ENCODE assay signal across 17 mouse cellular contexts in genomic region chr6:126773873-126774272, GRCm38 (mm10). TPM values are rescaled to one million over a fixed set of nuclear protein-coding genes. Genes with fewer than 3 reads are reported as not detected.
DNase-seq lines count a peak whose midpoint lies in the region; ATAC-seq lines count a peak whose summit lies in the region.
"Had no signal": no experiment of that assay in that cellular context is flagged by ENCODE, and none has a peak within 500 bp of the region (broad histone marks: within the 10 kb centered on the region; RNA-seq: fewer than 3 reads in every experiment).

No protein-coding gene starts in this region.

- no peak overlapping the region for H3K4me2 ChIP-seq in heart, embryonic 12.5 days
- H3K4me2 ChIP-seq in neural tube, embryonic 14.5 days (ENCODE audit: low read depth, low read length): no peak overlapping the region
- H3K4me2 ChIP-seq: embryonic facial prominence, embryonic 13.5 days; intestine, embryonic 15.5 days had no signal

- H3K36me3 ChIP-seq in heart, embryonic 12.5 days: no peaks in the 10 kb centered on the region
- no peaks in the 10 kb centered on the region for H3K36me3 ChIP-seq in neural tube, embryonic 14.5 days (ENCODE audit: control insufficient read depth, insufficient read depth, low read length)
- H3K36me3 ChIP-seq: embryonic facial prominence, embryonic 13.5 days; intestine, embryonic 15.5 days had no signal

- 0 out of 2 replicates have a peak, but pooled peaks have one; percentile 23 for ATAC-seq in heart, embryonic 12.5 days (ENCODE audit: insufficient number of reproducible peaks, low FRiP score)
- ATAC-seq in neural tube, embryonic 14.5 days (ENCODE audit: low read depth): peak; percentile 22; the same call in 1 of the 2 replicates
- ATAC-seq: intestine, embryonic 15.5 days had no signal

- H3K9ac ChIP-seq in heart, embryonic 12.5 days: no peak overlapping the region
- H3K9ac ChIP-seq in neural tube, embryonic 14.5 days (replicated peaks; ENCODE audit: low read depth, low read length): no peak overlapping the region
- H3K9ac ChIP-seq: embryonic facial prominence, embryonic 13.5 days; intestine, embryonic 15.5 days had no signal

- H3K9me3 ChIP-seq in heart, embryonic 12.5 days (replicated peaks): no peaks in the 10 kb centered on the region
- H3K9me3 ChIP-seq in neural tube, embryonic 14.5 days (ENCODE audit: control insufficient read depth, low read length): no peaks in the 10 kb centered on the region
- H3K9me3 ChIP-seq: embryonic facial prominence, embryonic 13.5 days; intestine, embryonic 15.5 days had no signal

- 0 out of 2 replicates have a peak, but pooled peaks cover 8% of the 10 kb centered on the region for H3K27me3 ChIP-seq in heart, embryonic 12.5 days (replicated peaks)
- no peaks in the 10 kb centered on the region for H3K27me3 ChIP-seq in neural tube, embryonic 14.5 days (ENCODE audit: control insufficient read depth, insufficient read depth, low read length)
- H3K27me3 ChIP-seq: intestine, embryonic 15.5 days had no signal

- no peak for DNase-seq in heart, adult 9 months (ENCODE audit: low spot score in 2 of 2)
- DNase-seq in layer of hippocampus, adult 9-11 months: peak; percentile 58
- DNase-seq in layer of hippocampus, postnatal 10 days (ENCODE audit: low spot score in 2 of 2): no peak
- DNase-seq in neural tube, embryonic 10.5 days (ENCODE audit: extremely low spot score, low spot score): no peak
- DNase-seq in ovary, postnatal 10 days (ENCODE audit: low spot score): no peak
- DNase-seq: cerebellum, adult 11 months; cerebellum, postnatal 36 days; gastrocnemius, adult 2 months; heart, adult 2 months; heart, postnatal 14 days; thymus, adult 18-20 months had no signal

- 59% methylated on average over 4 of the region's 4 CpGs for WGBS in heart, embryonic 12.5 days
- WGBS in neural tube, embryonic 14.5 days: 70% methylated on average over 4 of the region's 4 CpGs

- H3K4me3 ChIP-seq in heart, embryonic 12.5 days: no peak overlapping the region
- H3K4me3 ChIP-seq in neural tube, embryonic 14.5 days (ENCODE audit: low read depth, low read length): no peak overlapping the region
- H3K4me3 ChIP-seq: embryonic facial prominence, embryonic 13.5 days; gastrocnemius, adult 2 months; heart, adult 2 months; intestine, embryonic 15.5 days had no signal

- no peak overlapping the region for H3K27ac ChIP-seq in heart, embryonic 12.5 days (ENCODE audit: poor library complexity, severe bottlenecking)
- H3K27ac ChIP-seq in neural tube, embryonic 14.5 days (ENCODE audit: low read depth, low read length): no peak overlapping the region
- H3K27ac ChIP-seq: embryonic facial prominence, embryonic 13.5 days; gastrocnemius, adult 2 months; heart, adult 2 months; intestine, embryonic 15.5 days; kidney, postnatal 0 days had no signal

- H3K4me1 ChIP-seq in heart, embryonic 12.5 days (replicated peaks): peaks cover 7% of the 10 kb centered on the region; the same call in 1 of the 2 replicates
- peaks cover 6% of the 10 kb centered on the region; the same call in 1 of the 2 replicates for H3K4me1 ChIP-seq in neural tube, embryonic 14.5 days (ENCODE audit: control insufficient read depth, insufficient read depth, low read length)
- H3K4me1 ChIP-seq: intestine, embryonic 15.5 days had no signal

RNA-seq across cellular contexts. Expression of gene Kcna6, which starts 33.4 kb away (rescaled TPM):
- 2.0 and 2.5 TPM in 2 replicates for polyA plus RNA-seq in heart, embryonic 12.5 days (2016; fragmentation: Nextera tagmentation; extraction: Ambion mirVana)
- 10 to 100 TPM; 53.2 to 59.6 TPM for total RNA-seq in layer of hippocampus, postnatal 10 days (2021)
- polyA plus RNA-seq in neural tube, embryonic 14.5 days (2014; fragmentation: Nextera tagmentation; extraction: Ambion mirVana): 18.4 and 28.6 TPM in 2 replicates
- total RNA-seq: megakaryocyte-erythroid progenitor cell, adult 5-6 weeks had no signal
